Mouse (Mus musculus) layer of hippocampus, adult 9-10 months (tissue): ENCODE data around the gene Lrrc29.

Source experiments
- DNase-seq: peaks from one replicate; pipeline ENCODE4 v3.0.0; 2022; ENCODE audit warnings: low spot score

The Lrrc29 gene

DNA sequence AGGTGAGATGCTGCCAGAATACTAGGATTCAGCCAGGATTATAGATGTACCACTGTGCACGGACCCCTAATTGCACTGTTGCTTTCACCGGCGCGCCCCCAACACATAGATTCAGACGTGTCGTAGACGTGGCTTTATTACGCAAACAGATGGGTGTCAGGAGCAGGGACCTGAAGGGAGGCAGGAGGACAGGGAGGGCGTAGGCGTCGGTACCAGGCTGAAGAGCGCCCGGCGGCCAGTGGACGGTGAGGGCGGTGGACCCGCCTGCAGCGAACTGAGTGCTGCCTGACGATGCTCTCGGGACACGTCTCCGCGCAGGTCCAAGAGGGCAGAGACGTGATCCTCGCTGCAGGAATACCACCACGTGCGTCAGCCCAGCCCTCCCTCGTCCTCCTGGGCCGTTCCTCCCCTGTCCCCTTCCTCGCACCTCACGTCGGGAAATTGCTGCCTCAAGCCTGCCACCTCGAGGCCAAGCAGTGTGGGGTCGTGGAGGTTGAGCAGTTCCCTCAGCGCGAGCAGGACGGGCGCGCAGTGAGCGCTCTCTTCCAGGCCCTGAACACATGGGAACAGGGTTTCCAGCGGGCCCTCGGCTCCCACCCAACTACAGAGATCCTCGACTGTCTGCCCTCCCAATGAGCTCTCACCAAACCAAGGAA lies 36.1 kb downstream of the Lrrc29 start, which contains the start of gene 4931428F04Rik:
4931428F04Rik (minus strand) TSS at position 60 of the 656 bp plus-strand sequence.
- no peak for DNase-seq

DNA sequence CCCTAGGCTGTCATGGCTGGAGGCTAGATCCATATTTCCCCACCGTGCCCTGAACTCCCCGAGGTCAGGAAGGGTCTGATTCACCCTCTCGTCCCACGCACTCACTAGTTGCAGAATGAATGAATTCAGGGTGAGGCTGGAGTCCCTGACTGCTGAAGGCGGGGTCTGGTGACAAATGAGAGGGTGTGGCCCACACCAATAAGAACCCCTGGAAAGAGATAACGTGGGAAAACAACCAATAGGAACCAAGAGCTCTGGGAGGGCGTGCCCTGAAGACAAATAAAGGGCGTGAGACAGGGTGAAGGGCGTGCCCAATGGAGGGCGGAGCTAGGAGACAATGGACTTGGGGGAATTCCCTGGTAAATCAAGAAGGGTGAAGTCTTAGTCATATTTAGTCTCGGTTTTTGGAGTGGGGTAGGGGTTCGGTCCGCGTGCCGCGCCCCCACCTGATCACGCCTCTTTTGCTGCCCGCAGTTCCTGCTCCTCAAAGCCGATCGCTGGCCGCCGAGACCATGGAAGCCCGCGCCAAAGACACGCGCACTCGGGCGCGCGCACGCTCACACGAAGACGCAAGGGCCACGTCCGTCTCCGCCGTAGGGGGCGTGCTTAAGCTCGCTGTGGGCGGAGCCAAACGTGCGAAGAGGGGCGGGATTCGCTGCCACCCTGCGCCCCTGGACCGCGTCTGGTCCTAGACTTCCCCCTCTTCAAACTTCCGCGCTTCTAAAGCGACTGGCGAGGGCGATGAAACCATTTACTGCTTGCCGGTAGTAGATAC lies 36.9 kb downstream of the Lrrc29 start:
- peak; percentile 90 for DNase-seq

DNA sequence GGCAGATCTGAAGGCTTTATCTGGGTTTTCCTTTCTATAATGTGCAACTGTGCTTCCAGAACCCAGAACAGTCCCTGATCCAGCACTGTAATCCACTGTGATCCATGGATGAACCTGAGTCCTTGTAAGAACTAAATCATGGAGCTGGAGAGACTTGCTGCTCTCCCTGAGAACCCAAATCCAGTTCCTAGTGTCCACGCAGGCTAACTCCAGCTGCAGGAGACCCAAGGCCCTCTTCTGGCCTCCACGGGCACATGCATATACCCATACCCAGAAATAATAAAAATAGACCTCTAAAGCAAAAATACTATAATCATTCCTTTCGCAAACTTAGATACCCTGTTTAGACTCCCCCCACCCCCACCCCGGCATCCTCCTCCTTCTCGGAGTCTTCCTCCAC lies 37.8 kb downstream of the Lrrc29 start:
- DNase-seq = no peak

DNA sequence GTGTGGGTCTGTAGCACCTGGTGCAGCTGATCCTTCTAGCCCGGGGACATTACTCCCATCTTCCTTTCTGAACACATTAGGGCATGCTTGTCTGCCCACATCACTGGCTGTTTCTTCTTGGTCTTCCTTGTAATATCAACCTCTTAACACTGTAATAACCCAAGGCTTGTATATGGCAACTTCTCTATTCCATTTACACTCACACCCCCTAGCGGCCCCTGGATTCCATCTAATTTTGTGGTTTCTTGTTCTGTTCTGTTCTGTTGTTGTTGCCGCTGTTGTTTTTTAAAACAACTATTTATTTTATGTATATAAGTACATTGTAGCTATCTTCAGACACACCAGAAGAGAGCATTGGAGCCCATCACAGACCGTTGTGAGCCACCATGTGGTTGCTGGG lies 39.2 kb downstream of the Lrrc29 start:
- no peak for DNase-seq

DNA sequence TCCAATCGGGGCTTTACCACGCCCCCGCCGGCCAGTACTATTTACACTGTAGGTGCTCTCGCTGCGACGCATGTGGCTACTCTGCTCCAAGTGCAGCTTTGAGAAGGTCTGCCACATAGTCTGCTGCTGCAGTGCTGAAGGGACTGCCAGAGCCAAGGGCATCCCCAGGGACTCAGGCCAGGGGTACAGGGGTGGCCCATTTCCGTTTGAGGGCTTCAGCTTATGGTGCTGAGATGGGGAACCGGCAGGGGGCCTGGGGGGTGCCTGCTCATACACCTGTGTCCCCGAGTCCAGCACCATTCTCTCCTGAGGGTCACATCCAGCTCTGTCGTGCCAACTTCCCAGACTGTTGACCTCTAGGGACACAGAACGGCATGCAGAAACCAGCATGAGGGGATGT lies 40.6 kb downstream of the Lrrc29 start:
- no peak for DNase-seq

DNA sequence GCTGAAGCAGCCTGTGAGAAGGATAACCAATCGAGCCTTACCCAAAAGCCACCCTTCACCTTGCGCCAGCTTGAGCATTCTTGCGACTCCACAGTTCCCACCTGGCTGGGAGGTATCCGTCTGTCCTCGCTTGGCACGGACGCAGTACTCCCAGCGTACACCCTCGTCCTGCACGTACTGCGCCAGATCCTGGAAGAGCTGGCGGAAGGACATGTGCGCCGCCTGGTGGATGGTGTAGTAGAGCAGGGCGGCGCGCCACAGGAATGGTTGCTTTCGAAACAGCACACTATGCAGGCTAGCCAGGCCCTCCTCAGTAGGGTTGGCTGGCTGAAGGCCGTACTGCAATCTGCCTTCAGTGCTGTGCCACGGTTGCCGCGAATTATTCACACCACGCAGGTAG lies 43.0 kb downstream of the Lrrc29 start:
- DNase-seq = no peak

DNA sequence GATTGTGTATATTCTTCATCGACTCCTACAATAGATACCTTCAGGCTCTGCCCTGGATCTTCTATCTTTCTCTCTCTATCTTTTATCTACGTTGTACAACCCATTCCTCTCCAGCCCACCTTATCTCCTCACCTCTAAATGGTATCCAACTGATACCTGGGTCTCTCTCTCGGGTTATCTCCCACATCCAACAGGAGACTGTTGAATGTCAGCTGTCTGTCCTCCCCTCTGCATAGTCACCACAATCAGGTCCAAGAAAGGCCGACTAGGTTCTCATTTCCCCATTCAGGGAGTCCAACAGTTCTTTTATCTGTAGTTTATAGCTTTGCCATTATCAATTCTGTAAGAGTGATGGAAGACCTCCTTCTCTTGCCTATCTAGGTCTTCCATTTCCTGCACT lies 43.8 kb downstream of the Lrrc29 start:
- no peak for DNase-seq

DNA sequence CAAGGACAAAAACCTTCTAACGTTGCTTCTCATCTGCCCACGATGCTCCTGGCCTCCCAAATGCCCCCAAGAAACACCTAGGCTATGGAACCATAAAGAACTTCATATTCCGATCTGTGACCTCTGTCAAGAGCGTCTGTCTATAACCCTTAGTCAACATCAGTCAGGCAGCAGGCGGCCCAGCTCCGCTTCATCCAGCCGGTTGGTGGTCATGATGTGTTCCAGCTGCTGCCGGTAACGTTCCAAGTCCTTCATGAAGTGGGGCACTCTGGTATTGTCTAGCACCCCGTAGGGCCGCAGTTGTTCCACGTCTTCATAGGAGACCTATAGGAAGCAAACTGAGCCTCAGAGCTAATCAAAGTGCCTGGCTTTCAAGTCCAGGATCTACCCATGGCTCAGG lies 44.3 kb downstream of the Lrrc29 start:
- DNase-seq = no peak

DNA sequence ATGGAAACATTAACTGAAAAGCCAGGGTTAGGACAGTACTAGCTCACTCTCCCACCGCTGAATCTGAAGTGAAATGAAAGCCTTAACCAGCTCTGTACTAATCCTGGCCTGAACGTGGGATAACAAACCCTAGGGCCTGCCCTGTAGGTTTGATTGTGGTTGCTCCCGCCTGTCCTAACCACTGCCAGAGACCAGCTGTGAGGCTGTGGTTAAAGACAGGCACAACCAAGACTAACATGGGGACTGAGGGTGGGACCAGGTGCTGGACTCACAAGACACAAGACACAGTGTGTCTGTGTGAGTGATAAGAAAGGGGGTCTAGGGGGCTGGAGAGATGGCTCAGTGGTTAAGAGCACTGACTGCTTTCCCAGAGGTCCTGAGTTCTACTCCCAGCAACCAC lies 45.5 kb downstream of the Lrrc29 start:
- no peak for DNase-seq

DNA sequence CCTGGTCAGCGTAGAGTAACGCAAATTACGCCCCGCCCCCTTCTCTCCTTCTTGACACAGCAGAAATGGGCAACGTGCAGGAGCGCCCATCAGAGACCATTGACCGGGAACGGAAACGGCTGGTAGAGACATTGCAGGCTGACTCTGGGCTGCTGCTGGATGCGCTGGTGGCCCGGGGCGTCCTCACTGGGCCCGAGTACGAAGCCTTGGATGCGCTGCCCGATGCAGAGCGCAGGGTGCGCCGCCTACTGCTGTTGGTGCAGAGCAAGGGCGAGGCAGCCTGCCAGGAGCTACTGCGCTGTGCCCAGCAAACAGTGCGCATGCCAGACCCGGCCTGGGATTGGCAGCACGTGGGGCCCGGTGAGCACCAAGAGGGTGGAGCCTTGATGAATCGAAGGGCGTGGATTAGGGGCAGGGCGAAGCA lies 47.2 kb downstream of the Lrrc29 start:
- peak; percentile 74 for DNase-seq

DNA sequence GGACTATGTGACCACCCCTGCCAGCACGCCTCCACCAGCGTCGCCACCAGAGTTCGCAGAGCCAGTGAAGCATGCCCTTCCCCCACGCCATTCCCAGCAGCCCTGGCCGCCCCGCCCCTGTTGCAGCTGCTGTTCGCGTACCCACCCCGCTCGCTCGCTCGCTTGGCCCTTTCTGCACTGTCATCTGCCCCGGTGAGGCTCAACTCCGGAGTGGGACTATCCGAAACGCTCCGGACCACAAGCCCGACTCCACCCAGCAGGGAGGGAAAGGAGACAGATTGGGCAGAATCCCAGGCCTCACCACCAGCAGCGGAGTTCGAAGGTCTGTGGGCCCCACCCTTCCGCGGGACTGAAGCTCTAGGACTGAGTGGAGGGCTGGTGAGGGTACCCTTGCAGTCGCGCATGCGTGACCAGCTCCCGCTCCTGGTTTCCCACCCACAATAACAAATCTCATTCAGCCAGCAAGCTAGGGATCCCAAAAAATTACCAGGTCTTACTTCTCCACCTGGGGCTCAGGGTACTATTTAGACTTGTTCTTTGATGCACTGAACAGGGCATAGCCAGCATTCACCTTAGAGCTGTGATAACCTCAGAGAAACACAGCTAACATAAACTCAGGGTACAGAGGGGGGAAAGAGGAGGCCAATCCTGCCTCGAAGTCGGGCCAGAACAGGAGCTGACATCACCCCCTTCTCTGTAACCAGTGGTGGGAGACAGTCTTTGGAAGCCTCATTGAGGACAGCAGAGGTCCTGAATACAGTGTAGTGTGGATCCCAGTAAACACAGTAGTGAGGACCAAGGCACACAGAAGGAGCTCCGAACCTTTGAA lies 49.6 kb downstream of the Lrrc29 start:
- DNase-seq = no peak

DNA sequence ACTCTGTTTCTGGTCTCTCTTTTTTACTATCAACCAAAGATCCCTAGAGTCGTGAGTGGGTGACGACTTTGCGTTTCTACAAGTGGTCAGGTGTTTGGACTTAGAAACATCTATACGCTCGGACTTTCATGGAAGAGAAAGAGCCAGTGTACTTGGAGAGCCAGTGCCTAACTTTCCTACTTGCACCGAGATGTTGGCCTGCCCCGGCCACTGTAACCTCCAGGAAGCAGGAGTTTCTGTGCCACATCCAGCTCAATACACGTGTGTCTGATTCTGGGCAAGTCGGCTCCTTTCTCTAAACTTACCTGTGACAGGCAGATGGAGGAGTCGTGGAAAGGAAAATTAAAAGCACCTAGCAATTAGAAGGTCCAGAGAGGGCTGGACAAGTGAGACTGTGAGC lies 50.2 kb downstream of the Lrrc29 start, which contains the start of gene Nol3:
Nol3 (plus strand) TSS at position 301 of the 400 bp plus-strand sequence.
- no peak for DNase-seq

DNA sequence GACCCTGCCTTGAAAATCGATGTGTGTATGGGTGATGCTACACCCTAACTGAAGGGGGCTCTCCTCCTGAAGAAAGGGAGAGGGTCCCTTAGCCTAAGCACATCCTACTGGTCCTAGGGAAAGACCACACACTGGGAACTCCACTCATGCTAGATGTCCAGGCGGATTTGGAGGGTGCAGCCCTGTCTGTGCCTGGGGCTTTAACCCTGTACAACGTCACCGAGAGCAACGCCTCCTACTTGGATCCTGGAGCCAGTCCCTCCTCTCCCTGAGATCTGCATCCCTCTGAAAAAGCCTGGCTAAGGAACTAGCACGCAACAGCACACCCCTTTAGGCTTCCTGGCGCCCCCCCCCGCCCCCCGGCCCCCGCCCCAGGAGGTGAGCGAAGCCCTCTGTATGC lies 50.7 kb downstream of the Lrrc29 start:
- DNase-seq = no peak

DNA sequence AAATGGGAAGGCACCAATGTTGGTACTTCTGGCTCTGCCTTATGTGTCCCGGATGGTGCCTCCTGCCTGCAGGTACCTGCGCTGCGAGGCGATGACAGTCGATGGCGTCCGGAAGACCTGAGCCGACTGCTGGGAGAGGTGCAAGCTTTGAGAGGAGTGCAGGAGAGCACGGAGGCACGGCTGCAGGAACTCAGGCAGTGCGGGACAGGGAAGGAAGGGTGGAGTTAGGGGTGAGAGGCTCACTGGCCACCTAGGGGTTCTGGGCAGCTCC lies 55.2 kb downstream of the Lrrc29 start:
- no peak for DNase-seq

DNA sequence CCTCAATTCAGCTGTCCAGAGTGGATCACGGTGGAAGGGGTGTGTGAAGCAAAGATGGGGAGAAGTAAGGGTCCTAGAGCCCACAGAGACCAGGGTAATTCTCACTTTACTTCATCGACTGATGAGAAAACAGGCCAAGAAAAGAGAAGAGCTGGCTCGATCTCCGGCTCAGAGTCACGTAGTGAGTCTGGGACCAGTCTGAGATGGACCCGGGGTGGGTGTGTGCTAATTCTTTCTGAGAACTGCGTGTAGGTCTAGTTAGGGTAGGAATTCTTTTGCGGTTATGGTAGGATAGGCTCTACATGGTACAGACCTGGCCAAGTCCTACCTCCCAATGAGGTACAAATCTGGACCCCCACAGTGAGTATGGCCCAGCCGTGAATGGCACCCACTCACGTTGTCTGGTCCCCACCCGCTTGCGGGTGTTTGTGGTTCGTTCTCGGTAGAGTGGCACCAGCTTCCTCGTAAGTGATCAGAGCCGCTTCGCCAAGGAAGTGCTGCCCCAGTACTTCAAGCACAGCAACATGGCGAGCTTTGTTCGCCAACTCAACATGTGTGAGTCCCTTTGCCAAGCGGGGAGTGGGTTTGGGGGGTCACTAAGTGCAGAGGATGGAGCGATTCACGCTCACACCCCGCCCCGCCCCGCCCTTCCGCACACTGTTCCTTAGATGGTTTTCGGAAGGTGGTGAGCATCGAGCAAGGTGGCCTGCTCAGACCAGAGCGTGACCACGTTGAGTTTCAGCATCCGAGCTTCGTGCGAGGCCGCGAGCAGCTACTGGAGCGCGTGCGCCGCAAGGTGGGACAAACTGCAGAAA lies 55.8 kb downstream of the Lrrc29 start:
- no peak for DNase-seq

DNA sequence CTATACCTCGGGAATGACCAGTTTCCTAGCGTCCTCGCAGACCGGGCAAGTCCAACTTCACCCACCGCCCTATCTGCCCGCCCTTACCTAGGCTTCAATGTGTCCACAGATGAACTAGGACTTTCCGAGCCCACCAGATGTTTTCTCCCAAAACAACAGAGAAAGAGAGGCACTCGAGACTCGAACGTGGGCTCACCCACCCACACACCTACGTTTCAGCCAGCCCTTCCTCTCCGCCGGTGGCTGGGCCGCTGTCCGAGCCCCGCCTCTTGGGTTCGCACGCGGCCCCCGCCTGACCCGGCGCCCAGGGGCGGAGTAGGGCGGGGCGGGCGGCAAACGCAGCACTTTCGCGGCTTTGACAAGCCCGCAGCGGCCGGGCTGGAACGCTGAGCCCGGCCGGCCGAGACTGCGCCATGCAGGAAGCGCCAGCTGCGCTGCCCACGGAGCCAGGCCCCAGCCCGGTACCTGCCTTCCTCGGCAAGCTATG lies 56.6 kb downstream of the Lrrc29 start, which contains the start of gene Hsf4:
Hsf4 (plus strand) TSS at position 341 of the 487 bp plus-strand sequence.
- no peak for DNase-seq

DNA sequence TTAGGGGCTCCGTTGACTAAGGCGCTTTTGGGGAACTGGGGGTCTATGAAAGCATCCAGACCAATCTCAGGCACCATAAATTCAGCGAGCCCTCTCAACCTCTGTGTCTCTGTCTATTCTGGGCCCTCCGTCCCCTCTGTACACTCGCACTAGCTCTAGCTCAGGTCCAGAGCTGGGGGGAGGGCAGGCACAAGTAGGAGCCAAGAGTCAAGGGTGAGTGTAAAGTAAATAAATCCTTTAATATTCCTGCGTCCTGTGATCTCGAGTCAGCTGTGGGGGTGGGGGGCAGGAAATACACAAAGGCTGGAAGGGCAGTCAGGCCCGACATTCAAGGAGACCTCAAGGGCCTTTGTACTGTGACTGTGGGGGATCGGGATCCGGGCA lies 57.0 kb downstream of the Lrrc29 start:
- no peak for DNase-seq

DNA sequence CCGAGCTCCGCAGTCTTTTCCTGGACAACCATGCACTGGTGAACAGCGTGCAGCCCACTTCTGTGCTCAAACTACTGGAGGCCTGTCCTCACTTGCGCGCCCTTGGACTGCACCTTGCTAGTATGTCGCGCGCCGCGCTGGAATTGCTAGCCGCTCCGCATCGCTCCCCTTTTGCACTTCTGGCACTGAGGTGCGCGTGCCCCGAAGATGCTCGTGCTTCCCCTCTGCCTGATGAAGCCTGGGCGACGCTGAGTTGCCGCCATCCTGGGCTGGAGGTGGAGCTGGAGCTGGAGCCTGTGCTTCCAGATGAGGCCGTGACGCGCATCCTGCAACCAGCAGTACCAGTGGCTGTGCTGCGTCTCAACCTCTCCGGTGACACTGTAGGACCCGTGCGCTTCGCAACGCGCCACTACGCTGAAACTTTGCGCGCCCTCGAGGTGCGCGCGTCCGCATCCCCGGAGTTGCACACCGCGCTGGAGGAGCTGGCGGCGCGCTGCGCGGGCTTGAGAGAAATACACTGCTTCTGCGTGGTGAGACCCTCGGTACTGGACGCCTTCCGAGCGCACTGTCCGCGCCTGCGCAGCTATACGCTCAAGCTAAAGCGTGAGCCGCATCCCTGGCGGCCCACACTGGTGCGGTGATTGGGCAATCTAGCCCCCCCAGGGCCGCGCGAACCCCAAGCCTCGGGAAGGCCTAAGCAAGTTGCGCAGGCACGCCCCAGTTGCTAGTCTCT lies 57.6 kb downstream of the Lrrc29 start:
- DNase-seq = no peak

DNA sequence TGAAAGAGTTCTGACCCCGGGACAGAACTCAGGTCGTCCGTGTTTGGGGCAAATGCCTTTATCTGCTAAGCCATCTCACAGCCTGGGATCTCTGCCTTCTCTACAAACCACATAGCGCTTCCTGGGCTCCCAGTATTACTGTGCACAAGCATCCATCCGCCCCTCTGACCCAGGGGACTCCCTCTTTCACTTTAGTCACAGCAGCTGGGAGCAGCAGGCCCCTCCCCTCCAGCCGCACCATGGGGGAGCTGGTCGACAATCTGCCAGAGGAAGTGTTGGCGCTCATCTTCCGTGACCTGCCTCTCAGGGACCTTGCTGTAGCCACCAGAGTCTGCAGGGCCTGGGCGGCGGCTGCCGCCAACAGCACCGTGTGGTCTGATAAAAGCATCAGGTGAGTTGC lies 59.3 kb downstream of the Lrrc29 start:
- DNase-seq = no peak

DNA sequence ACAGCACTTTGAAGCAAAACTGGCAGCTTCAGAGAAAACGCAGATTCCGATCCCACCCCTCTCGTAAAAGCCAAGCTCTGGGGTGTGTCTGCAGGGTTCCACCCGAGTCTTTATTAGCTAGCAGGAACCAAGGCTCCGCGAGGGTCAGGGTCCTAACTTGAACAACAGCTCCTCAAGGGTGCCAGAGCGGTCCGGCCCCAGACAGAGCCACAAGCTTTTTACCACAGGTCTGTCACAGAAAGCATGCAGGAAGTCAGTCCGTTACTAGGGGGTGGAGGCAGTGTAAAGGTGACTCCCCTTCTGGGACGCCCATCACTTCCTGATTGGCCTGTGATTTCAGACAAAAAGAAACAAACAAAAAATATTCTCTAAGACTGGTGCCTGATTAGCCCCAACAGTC lies 61.0 kb downstream of the Lrrc29 start:
- DNase-seq = no peak
